Mouse (Mus musculus) A20 (cell line): Measurements from ENCODE around the gene Eno2.

Experiments
- DNase-seq: peaks from one replicate; pipeline ENCODE4 v3.0.0-alpha.2; 2011; ENCODE audit warnings: low read depth, low spot score

The Eno2 gene

DNA sequence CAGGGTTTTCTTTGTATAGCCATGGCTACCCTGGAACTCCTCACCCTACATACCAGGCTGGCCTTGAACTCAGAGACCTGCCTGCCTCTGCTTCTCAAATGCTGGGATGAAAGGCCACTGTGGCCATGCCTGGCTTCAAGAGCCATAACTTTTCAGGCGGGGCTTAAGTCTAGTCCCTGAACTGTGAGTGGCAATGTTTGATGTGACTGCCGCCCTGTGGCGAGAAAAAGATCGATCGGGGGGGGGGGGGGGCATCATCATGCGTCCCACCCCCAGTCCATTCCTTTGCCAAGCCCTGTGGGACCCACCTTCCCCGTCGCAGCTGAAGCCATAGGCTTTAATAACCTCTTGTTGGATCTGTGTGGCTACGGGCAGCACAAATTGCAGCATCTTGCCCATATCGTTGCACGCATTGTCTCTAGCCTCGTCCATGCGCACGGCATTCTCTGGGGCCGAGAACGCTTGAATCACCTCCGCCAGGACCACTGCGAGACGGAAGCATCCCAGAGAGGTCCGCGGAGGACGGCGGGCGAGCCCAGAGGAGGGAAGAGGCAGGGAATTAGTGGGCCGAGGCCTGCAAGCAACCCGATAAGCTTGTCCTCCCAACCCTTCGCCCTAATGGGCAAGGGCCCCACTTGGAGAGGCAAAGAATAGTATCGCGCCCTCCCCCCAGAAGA lies 29.1 kb downstream of the Eno2 start:
- DNase-seq = peak; percentile 87

DNA sequence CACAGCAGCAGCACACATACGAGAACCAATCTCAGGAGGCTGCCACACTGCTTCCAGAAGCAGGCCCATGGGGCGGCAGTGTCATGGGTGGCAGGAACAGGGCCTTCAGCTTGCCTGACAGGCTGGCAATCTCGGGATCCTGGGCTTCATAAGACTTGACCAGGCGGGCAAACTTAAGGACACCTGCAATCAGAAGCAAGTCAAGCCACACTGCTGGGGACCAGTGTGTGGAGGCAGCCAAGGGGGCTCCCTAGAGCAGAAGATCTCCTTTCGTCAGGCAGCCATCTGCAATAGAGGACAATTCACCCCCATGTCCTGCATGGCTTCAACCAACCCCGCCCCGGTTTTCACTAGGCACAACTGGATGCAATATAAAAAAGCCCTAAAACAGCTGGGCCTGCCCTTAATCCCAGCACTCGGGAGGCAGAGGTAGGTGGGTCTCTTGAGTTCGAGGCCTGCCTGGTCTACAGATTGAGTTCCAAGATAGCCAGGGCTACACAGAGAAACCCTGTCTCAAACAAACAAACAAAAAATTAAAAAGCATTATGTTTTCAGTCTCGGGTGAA lies 30.2 kb downstream of the Eno2 start:
- DNase-seq = no peak

DNA sequence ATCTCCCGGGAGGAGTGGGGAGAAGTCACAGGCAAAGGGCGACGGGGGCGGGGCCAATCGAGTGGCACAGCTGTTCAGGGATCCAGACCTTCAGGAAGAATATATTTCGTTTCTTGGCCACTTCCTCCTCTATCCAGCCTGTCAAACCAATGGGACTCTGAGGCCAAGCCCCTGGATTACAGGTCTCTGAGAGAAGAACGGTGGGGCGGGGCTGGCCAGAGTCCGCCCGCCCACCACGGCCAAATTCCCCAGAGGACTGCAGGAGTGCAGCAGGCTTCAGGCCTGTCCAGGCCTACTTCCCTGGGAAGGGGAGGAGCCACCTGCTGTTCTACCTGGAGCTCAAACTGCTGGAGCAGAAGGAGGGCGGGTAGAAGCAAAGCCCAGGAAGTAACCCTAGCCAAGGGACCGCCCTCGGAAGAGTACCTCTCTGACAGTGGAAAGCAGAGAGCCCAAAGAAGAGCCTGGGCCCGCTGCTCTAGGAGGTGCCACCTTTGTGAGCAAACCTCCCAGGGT lies 30.9 kb downstream of the Eno2 start, which contains the start of gene Ptpn6:
Gene Ptpn6, minus strand, starts transcription at position 204 of the 513 bp plus-strand sequence.
- no peak for DNase-seq

DNA sequence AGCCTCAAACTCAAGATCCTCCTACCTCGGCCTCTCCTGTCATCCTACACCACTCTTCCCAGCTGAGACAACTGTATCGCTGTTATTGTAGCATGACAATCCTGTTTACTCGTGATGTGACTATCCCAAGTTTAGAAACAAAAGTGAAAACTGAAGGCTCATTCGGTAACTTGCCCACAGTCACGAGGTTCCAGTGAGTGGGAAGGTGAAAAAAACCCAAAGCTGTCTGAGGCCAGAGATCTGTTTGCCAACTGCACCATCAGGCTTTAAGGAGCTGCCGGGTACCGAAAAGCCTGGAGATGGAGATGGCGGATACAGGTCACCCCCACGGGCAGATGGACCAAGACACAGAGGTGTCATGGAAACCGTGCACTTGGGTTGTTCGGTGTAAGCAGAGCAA lies 32.4 kb downstream of the Eno2 start:
- no peak for DNase-seq

DNA sequence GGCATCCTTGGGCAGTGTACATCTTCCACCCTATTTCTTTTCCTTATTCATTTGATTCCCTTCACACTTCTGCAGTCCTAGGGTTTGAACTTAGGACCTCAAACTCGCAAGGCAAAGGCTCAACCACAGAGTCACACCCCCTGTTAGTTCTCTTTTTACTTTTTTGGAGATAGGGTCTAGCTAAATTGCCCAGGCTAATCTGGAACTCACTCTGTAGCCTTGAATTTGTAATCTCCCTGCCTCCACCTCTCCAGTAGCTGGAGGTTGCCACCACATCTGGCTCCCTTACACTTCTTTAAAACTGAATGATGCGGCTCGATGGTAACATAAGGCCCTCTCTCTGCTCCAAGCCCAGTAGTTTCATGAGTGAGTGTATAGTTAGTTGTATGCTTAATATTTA lies 35.1 kb downstream of the Eno2 start:
- DNase-seq = no peak

DNA sequence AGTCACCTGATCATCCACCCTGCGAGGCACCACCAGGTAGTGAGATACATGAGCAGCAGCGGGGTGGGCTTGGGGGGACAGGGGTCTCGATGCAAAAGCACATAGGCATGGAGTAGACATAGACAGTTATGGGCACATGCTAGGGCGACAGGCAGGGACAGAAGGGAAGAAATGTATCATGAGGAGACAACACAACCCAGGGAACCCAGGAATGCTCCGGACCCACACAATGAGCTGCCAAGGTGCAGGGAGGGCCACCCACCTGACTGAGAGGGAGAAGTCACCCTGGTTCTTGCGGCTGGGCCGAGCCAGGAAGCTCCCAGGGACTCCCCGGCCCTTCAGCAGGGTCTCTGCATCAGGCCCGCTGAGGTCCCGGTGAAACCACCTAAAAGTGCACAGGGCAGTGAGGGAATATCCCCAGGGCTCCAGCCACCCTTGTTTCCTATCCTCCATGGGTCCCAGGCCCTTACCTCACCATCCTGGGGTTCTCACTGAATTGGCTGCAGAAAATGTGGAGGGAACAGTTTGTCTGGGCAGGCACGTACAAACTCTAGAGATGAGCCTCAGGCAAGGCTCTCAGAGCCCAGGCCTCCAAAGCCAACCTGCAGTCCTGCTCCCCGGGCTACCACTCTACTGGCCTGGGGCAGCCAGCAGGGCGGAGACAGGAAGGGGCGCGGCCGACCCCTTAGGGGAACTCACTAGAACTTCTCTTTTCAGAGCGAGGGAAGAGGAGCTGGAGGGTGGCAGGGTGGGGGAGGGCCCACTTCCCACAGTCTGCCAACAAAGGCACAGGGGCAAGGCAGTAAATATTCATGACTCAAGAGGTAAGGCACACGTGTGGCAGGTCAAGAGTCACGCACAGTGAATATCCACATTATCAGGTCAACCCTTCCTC lies 36.8 kb downstream of the Eno2 start:
- peak; percentile 92 for DNase-seq

DNA sequence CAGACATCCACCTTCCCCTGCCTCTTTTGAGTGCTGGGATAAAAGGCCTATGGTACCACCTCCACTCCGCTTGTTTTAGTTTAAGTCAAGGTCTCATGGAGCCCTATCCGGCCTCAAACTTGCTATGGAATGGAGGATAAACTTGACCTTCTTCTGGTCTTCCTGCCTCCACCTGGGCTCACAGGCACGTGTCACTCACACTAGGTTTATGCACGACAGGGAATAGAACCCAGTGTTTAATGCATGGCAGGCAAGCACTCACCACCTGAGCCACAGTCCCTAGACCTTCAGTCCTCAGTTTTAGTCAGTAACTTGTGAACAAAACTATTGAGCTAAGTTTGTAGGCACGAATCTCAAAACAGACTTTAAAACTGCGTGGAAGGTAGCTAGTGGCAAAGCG lies 38.4 kb downstream of the Eno2 start:
- DNase-seq = peak; percentile 59

DNA sequence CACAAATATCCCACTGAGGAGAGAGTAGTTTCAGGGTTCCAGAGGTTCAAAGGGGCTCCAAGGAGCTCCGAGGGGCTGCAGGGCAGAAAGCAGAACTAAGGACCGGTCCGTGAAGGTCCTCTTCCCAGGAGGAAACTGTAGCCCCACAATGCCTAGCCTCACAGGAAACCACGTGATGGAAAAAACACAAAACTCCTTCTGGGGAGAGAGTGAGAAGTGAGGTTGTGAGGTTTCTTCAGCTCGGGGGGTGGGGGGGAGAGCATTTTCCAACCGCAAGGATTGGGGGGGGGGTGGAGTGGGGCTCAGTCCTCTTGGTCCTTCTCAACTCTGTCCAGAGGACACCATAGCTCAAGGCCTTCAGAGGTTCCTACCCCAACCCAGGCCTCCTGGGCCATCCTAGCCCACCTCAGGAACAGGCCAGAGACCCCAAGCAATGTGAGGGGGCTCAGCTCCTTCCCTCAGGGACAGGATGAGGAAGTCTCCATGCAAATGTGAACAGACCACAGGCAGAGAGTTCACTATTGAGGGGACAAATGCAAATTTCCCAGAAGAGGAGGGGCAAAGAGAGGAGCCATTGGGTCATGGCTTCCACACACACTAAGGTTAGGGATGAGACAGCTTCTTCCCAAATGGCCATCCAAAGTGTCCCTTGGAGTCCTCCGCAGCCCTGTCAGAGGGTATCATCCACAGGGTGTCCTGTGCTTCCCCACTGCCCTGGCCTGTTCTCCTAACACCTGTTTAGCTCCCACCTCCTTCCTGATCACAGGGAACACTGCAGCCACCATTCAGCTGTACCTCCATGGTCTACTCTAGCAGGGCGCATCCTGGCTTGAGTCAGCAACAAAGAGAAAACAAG lies 39.4 kb downstream of the Eno2 start:
- DNase-seq = peak; percentile 87

DNA sequence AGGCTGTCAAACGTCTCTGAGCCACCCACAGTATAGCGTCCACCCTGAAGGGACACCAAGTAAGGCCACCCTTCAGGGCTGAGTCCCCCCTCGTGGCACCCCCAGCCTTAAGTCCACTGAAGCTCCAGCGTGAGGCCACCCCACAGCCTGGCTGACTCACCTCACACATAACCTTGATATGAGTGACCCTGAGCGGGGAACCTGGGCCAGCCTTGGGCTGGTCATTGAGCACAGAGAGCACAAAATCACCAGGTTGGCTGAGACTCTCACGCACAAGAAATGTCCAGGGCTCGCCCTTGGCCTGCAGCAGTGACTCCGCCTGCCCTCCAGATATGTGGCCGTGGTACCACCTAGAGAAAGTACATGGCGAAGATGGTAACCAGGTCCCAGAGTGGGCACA lies 40.9 kb downstream of the Eno2 start:
- no peak for DNase-seq

DNA sequence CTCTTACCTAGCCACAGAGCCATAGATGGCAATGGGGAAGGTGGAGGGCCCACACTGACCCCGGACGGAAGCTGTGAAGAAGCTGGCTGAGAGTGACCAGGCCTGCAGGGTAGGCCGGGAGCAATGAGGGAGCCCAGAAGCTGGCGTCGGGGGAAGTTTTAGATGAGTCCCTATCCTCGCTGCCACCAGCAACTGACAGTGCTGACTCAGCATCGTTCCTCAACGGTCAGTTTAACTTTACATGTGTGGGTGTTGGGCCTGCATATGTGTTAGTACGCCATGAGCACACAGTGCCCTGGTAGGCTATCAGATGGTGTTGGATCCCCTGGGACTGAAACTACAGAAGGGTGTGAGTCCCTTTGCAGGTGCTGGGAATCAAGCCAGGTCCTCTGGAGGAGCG lies 45.0 kb downstream of the Eno2 start:
- DNase-seq = no peak

DNA sequence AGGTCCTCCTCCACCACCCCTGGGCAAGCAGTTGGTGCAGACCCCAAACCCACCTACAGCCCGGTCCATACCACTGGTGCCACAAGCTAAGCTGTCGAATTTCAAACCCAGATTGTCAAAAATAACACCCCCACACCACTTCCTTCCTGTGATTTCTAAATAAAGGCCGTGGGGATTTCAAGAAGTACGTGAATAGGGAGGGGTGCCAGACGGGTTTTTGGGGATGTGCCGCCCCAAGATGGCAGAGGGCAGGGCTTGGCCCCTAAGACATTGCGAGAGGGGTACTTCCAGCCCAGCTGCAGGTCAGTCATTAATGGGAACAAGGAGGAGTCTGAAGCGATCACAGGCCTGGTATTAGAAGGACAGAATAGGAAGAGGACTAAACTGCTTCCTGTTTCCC lies 45.9 kb downstream of the Eno2 start:
- DNase-seq = peak; percentile 62

DNA sequence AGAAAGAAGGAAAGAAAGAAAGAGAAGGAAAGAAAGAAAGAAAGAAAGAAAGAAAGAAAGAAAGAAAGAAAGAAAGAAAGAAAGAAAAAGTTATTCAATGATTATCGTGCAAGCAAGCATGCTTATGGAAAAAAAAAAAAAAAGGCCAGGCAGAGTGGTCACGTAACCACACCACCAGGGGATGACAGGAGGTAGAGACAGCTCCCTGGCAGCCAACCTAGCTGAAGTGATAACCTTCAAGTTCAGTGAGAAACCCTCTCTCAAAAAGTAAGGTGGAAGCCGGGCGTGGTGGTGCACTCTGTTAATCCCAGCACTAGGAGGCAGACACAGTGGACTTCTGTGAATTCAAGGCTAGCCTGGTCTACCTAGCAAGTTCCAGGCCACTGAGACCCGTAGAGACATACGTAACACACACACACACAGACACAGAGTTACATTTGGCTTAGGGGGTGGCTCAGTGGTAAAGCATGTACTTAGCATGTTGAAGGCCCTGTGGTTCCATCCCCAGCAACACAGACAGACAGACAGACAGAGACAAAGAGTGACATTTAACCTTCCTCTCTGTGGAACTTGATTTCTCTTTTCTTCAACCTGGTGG lies 46.5 kb downstream of the Eno2 start:
- DNase-seq = peak; percentile 58

DNA sequence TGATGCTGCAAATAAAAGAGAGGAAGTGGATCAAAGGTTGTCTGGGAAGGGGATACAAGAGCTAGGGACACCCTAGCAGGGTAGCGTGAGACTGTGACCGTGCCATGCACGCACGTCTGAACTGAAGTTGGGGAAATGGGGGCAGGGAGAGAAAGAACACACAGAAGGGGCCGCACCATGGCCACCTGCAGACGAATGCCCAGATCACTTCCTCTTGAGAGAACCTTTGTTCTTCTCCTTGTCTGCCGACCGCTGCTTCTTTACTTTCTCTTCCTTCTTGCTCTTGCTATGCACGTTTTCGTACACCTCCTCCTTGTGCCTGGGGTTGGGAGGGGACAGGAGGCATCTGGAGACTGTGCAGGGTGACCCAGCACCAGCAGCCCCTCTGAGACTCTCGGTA lies 48.6 kb downstream of the Eno2 start:
- peak; percentile 94 for DNase-seq

DNA sequence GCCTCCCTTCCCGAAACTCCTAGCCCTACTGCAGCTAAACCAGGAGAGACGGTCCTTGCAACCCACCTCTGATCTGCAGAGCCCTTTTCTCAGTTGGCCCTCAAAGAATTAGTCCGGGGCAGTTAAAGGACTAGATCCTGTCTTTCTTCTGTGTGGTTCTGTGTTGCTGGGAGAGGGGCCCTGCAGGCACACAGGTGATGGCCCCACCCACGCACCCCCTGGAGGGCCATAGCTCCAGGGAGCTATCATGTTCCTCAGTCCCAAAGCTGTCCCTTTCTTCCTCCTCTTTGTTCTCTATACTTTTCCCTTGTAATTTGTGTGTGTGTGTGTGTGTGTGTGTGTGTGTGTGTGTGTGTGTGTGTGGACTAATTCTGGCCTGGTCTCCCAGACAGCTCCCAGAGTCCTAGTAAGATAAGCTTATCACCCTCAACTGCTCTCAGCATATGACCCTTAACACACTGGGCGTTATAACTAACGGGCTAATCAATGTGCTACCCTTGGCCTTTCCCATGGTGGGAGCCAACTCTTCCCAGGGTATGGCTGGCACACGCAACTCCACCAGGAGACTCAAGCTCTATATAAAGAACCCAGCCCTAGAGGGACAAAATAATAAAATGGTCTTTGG lies 50.0 kb downstream of the Eno2 start:
- no peak for DNase-seq

DNA sequence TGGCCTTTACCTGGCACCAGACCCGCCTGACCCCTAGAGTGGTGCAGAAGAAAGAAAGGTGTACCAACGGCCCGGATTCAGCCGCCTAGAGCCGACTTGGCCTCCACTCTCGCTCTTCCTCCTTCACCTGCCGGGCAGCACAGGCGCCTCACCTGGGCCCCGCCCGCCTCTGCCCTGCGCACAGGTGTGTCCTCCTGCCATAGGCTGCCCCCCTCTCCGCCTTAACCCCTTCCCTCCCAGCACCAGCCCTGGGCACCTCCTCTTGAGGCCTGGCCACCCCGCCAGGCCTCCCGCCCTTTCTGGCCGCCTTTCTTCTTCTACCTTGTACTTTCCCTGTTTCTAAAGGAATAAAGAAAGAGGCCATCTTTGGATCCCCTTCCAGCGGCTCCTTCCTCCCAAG lies 50.8 kb downstream of the Eno2 start:
- DNase-seq = no peak

DNA sequence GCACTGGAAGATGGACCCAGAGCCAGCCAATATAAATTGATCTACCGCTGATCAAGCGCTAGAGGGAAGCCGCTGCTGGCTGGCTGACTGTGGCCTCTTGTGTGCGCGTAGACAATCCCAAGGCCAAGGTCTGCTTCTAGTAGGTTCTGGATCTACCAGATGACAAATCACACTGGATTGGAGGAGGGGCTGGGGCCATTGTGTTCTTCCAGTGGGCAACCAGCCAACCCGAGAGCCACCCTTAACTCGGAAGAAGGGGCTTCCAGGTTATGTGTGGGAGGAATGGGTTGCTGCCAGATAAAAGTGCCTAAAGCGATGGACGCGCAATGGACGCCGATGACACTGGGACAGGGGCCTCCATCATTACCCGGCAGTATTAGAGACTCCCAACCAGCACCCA lies 51.5 kb downstream of the Eno2 start:
- DNase-seq = no peak

DNA sequence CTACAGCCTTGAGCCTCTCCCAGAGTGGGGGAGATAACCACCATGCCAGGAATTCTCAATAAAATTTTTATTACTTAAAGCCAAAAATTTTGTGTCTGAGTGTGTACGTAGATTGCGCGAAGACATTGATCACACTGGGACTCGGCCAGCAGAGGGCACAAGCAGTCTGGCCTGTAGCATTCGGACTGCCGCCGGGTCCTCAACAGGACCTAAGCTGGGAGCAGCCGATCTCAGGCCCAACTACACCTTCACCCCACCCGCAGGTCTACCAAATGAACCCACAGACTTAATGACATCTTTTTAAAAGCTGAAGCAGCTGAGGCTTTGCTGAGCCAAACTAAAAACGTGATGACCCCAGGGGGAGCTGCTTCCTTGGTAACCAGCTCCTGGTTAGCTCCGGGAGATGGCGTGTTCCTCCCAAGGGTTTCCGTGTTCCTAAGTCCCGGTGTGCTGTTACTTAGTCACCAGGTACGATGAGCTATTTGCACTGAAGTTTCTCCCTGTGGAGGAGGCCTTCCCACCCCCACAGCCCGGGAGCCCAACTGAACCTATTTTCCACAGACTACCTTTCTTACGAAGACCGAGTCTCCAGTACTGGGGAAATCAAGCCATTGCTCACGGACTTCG lies 52.5 kb downstream of the Eno2 start:
- peak; percentile 83 for DNase-seq

DNA sequence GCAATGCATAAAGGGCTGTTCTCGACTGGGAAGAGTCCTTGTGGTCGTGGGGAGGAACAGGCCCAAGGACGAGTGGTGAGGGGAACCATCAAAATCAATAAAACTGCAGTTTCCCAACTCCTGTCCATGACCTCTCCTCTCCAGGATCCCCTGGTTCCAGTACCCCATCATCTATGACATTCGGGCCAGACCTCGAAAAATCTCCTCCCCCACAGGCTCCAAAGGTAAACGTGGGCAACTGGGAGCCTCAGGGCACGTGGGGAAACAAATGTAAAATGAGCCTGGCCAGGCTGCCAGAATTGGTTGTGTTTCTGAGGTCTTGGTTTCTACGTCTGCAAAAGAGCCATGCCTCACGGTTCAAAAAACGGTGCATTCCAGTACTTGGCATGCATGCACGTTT lies 56.6 kb downstream of the Eno2 start:
- no peak for DNase-seq

DNA sequence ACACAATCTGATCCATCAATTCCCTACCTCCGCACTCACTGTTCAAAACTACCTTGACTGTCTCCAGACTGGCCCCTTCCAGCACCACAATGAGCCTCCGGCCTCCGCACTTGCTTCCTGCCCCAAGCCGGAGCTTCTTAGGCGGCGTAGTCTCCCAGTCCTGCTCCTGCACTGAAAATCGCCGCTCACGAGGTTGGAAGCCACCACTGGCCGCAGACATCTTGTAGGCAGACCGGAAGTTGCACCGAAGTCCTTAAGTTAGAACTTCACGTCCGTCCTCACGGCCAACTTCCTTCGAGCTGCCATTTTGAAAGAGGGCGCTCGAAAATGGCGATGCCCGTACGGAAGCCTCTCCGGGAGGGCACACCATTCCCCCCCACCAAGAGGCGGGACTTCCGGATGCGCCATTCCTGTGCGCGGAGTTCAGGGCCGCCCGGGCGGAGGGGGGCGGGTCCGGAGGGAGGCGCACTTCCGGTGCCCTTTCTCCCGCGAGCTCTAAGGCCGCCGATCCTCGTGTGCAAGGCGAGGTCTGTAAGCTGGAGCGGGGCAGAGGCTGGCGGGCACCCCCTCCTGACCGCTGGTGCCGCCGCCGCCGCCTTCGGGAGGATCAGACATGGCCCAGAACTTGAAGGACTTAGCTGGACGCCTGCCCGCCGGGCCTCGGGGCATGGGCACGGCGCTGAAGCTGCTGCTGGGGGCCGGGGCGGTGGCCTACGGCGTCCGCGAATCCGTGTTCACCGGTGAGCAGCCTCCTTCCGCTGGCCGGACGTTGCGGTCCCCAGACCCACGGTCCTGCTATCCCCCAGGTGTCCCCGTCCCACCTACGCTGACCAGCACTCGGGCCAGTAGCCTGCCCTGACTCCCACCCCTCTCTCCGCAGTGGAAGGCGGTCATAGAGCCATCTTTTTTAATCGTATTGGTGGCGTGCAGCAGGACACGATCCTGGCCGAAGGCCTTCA lies 57.4 kb downstream of the Eno2 start, which contains the start of the genes Emg1 and Phb2:
Gene Emg1, minus strand, starts transcription at position 355 of the 959 bp plus-strand sequence.
Gene Phb2, plus strand, starts transcription at position 513 of the 959 bp plus-strand sequence.
- DNase-seq = peak; percentile 99
